Mouse (Mus musculus): ENCODE results near the gene Wipf1. TPM values are rescaled to one million over a fixed set of nuclear protein-coding genes. Genes with fewer than 3 reads are reported as not detected.
A peak's percentile ranks its signal among the peaks of the same experiment; 100 is the strongest.

The Wipf1 gene
- total and polyA plus RNA-seq, 2 experiments from 2014 or later, result 1.7 to 2.9 TPM

GRCm38 (mm10) chr2:73466481-73466880, 63.1 kb downstream of the Wipf1 start:
- no peaks in the 10 kb centered on the region; the same call in 1 of the 2 replicates for H3K4me1 ChIP-seq (ENCODE audit: control insufficient read depth, insufficient read depth)
- no peaks in the 10 kb centered on the region for H3K36me3 ChIP-seq (replicated peaks; ENCODE audit: control insufficient read depth, insufficient read depth, low read length)
- no peak overlapping the region for H3K9ac ChIP-seq (replicated peaks; ENCODE audit: low read depth, low read length)
- H3K27ac ChIP-seq (ENCODE audit: low read depth), result no peak overlapping the region
- H3K4me3 ChIP-seq (ENCODE audit: low read depth, low read length), result no peak overlapping the region
- DNase-seq (ENCODE audit: low spot score) (no peak), ATAC-seq (ENCODE audit: insufficient read depth, low read depth) (no peak)
- no peaks in the 10 kb centered on the region for H3K9me3 ChIP-seq (replicated peaks; ENCODE audit: control insufficient read depth, low read length)
- no peak overlapping the region for H3K4me2 ChIP-seq (ENCODE audit: low read depth, low read length)
- TF ChIP-seq CTCF (IDR thresholded peaks at IDR 0.05; ENCODE audit: low read depth) (no peak), EP300 (IDR thresholded peaks at IDR 0.05; ENCODE audit: low read depth) (no peak)
- no peaks in the 10 kb centered on the region for H3K27me3 ChIP-seq (ENCODE audit: control insufficient read depth, insufficient read depth, low read length)
- WGBS, result 94% methylated on average over 10 of the region's 10 CpGs

- peak; percentile 33 for ATAC-seq (ENCODE audit: insufficient read depth, low read depth)
- WGBS, result 18% methylated on average over 7 of the region's 7 CpGs
- H3K4me3 ChIP-seq (ENCODE audit: low read depth, low read length), result no peak overlapping the region
- H3K9ac ChIP-seq (replicated peaks; ENCODE audit: low read depth, low read length), result no peak overlapping the region; the same call in 1 of the 2 replicates
- H3K36me3 ChIP-seq (replicated peaks; ENCODE audit: control insufficient read depth, insufficient read depth, low read length), result no peaks in the 10 kb centered on the region
- H3K4me1 ChIP-seq (ENCODE audit: control insufficient read depth, insufficient read depth), result peaks cover 4% of the 10 kb centered on the region
- H3K27ac ChIP-seq (ENCODE audit: low read depth), result peak overlapping the region; percentile 62
- peak overlapping the region; percentile 11; the same call in 1 of the 2 replicates for H3K4me2 ChIP-seq (ENCODE audit: low read depth, low read length)
- H3K27me3 ChIP-seq (ENCODE audit: control insufficient read depth, insufficient read depth, low read length), result no peaks in the 10 kb centered on the region
- H3K9me3 ChIP-seq (replicated peaks; ENCODE audit: control insufficient read depth, low read length), result no peaks in the 10 kb centered on the region
- TF ChIP-seq CTCF (IDR thresholded peaks at IDR 0.05; ENCODE audit: low read depth) (no peak), EP300 (IDR thresholded peaks at IDR 0.05; ENCODE audit: low read depth) (no peak)
- peak; percentile 41 for DNase-seq (ENCODE audit: low spot score)
Measured at GRCm38 (mm10) chr2:73463431-73464194, 65.9 kb downstream of the Wipf1 start.

- Histone ChIP-seq H3K9ac (replicated peaks; ENCODE audit: low read depth, low read length) (no peak overlapping the region), H3K27ac (ENCODE audit: low read depth) (peak overlapping the region; percentile 60), H3K9me3 (replicated peaks; ENCODE audit: control insufficient read depth, low read length) (no peaks in the 10 kb centered on the region), H3K36me3 (replicated peaks; ENCODE audit: control insufficient read depth, insufficient read depth, low read length) (0 out of 2 replicates have a peak, but pooled peaks cover under 1% of the 10 kb centered on the region), H3K4me1 (ENCODE audit: control insufficient read depth, insufficient read depth) (peaks cover 4% of the 10 kb centered on the region), H3K4me3 (ENCODE audit: low read depth, low read length) (no peak overlapping the region), H3K27me3 (ENCODE audit: control insufficient read depth, insufficient read depth, low read length) (no peaks in the 10 kb centered on the region), H3K4me2 (ENCODE audit: low read depth, low read length) (no peak overlapping the region)
- no peak for ATAC-seq (ENCODE audit: insufficient read depth, low read depth)
- no peak for DNase-seq (ENCODE audit: low spot score)
- 78% methylated on average over 12 of the region's 12 CpGs for WGBS
- TF ChIP-seq EP300 (IDR thresholded peaks at IDR 0.05; ENCODE audit: low read depth), result no peak
- no peak for TF ChIP-seq CTCF (IDR thresholded peaks at IDR 0.05; ENCODE audit: low read depth)
Measured at GRCm38 (mm10) chr2:73462757-73463339, 66.7 kb downstream of the Wipf1 start.

GRCm38 (mm10) chr2:73462265-73462664, 67.3 kb downstream of the Wipf1 start:
- H3K4me3 ChIP-seq (ENCODE audit: low read depth, low read length), result no peak overlapping the region
- H3K4me2 ChIP-seq (ENCODE audit: low read depth, low read length), result no peak overlapping the region
- peaks cover 4% of the 10 kb centered on the region for H3K4me1 ChIP-seq (ENCODE audit: control insufficient read depth, insufficient read depth)
- ATAC-seq (ENCODE audit: insufficient read depth, low read depth), result no peak
- no peaks in the 10 kb centered on the region for H3K27me3 ChIP-seq (ENCODE audit: control insufficient read depth, insufficient read depth, low read length)
- no peaks in the 10 kb centered on the region for H3K9me3 ChIP-seq (replicated peaks; ENCODE audit: control insufficient read depth, low read length)
- no peak for DNase-seq (ENCODE audit: low spot score)
- WGBS, result 65% methylated on average over 2 of the region's 2 CpGs
- no peak overlapping the region for H3K27ac ChIP-seq (ENCODE audit: low read depth)
- H3K9ac ChIP-seq (replicated peaks; ENCODE audit: low read depth, low read length), result no peak overlapping the region
- TF ChIP-seq CTCF (IDR thresholded peaks at IDR 0.05; ENCODE audit: low read depth) (no peak), EP300 (IDR thresholded peaks at IDR 0.05; ENCODE audit: low read depth) (no peak)
- 0 out of 2 replicates have a peak, but pooled peaks cover 5% of the 10 kb centered on the region for H3K36me3 ChIP-seq (replicated peaks; ENCODE audit: control insufficient read depth, insufficient read depth, low read length)

- H3K27me3 ChIP-seq (ENCODE audit: control insufficient read depth, insufficient read depth, low read length), result no peaks in the 10 kb centered on the region
- H3K4me1 ChIP-seq (ENCODE audit: control insufficient read depth, insufficient read depth), result peaks cover 4% of the 10 kb centered on the region
- 0 out of 2 replicates have a peak, but pooled peaks cover 5% of the 10 kb centered on the region for H3K36me3 ChIP-seq (replicated peaks; ENCODE audit: control insufficient read depth, insufficient read depth, low read length)
- H3K4me2 ChIP-seq (ENCODE audit: low read depth, low read length), result no peak overlapping the region
- TF ChIP-seq CTCF (IDR thresholded peaks at IDR 0.05; ENCODE audit: low read depth) (no peak), EP300 (IDR thresholded peaks at IDR 0.05; ENCODE audit: low read depth) (no peak)
- H3K9me3 ChIP-seq (replicated peaks; ENCODE audit: control insufficient read depth, low read length), result no peaks in the 10 kb centered on the region
- ATAC-seq (ENCODE audit: insufficient read depth, low read depth) (no peak), DNase-seq (ENCODE audit: low spot score) (no peak)
- no peak overlapping the region for H3K9ac ChIP-seq (replicated peaks; ENCODE audit: low read depth, low read length)
- no peak overlapping the region for H3K27ac ChIP-seq (ENCODE audit: low read depth)
- 29% methylated on average over 3 of the region's 3 CpGs for WGBS
- no peak overlapping the region for H3K4me3 ChIP-seq (ENCODE audit: low read depth, low read length)
Measured at GRCm38 (mm10) chr2:73460168-73460567, 69.4 kb downstream of the Wipf1 start.

Measured in heart, postnatal 0 days (tissue).